Mouse (Mus musculus) megakaryocyte-erythroid progenitor cell, adult 5 weeks (primary cell): Measurements from ENCODE around the gene Rhox3e. TPM values are rescaled to one million over a fixed set of nuclear protein-coding genes. Genes with fewer than 3 reads are reported as not detected.

Source experiments
- polyA plus RNA-seq: library from polyadenylated mRNA; stranded (reverse); fragments of >175 nt; gene quantifications from 2 replicates; pipeline ENCODE4 v1.2.3, GENCODE M21; 2012

The Rhox3e gene
- not detected in 2 replicates for polyA plus RNA-seq

DNA sequence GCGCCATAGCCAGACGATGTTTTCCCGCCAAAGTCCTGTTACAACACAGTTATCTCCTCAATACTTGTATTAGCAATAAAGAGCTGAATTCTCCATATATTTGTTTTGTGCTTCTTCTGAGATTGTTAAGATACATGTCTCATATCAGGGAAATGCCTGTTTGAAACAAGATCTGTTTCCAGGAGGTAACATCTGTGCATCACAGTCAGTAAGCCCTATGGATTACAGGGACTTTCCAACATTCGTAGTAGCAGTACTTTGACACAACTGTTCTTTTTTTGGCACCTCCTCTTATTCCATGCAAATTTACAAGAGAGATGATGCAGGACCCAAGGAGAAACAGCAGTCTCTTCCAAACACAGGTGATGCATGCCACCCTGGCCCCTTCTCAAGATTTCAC lies at the start of gene Rhox3e:
Gene Rhox3e (plus strand): TSS at position 301 of the 400 bp plus-strand sequence.

GRCm38 (mm10) chrX:37514059-37514458 lies 27.8 kb upstream of the Rhox3e start, which contains the start of gene Rhox4d:
Gene Rhox4d, plus strand, starts transcription at chrX:37514359.

DNA sequence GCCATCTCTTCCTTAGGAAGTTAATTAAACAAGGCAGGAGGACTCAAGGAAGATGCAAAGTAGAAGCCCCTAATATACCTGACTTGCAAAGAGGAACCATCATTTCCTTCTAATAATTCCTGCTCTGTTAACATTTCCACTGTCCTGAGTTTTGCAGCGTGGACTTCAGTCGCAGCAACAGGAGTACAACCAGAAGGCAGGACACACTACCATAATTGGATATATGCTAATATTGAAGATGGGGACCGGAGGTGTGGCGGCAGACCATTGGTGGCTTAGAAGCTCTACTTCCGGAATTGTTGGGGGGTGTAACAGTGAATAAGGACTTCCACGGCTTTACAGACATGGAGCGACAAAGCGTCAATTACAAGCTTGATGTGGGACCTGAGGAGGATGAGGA lies 11.7 kb upstream of the Rhox3e start, which contains the start of gene Rhox2e:
Gene Rhox2e (plus strand): TSS at position 301 of the 400 bp plus-strand sequence.

GRCm38 (mm10) chrX:37557112-37557511 lies 15.3 kb downstream of the Rhox3e start, which contains the start of gene Rhox4e:
Gene Rhox4e, plus strand, starts transcription at chrX:37557412.

DNA sequence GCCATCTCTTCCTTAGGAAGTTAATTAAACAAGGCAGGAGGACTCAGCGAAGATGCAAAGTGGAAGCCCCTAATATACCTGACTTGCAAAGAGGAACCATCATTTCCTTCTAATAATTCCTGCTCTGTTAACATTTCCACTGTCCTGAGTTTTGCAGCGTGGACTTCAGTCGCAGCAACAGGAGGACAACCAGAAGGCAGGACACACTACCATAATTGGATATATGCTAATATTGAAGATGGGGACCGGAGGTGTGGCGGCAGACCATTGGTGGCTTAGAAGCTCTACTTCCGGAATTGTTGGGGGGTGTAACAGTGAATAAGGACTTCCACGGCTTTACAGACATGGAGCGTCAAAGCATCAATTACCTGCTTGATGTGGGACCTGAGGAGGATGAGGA lies 29.3 kb downstream of the Rhox3e start, which contains the start of gene Rhox2f:
Gene Rhox2f (plus strand): TSS at position 301 of the 400 bp plus-strand sequence.

DNA sequence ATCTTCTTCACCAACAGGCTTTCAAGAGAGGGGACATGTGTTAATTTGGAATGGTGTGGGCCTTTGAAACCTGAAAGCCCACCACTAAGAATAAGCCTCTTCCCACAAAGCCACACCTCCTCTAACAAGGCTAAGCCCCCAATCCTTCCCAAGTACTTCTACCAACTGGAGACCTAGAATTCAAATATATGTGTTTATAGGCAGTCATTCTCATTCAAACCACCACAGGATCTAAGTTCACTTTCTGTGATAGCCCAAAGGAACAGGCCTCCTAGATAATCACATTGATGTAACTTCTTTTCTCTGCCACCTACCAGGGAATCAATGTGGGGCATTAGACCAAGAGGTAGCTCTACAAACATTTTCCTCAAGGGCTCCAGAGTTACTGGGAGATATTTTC lies 38.9 kb downstream of the Rhox3e start, which contains the start of gene Rhox3f:
Gene Rhox3f (plus strand): TSS at position 301 of the 400 bp plus-strand sequence.

Other genes starting within 250 kb of the Rhox3e start
- not detected in 2 replicates for gene Rhox3a2, start 162.0 kb upstream of the Rhox3e start, polyA plus RNA-seq
- not detected in 2 replicates for gene Rhox4a2, start 151.2 kb upstream of the Rhox3e start, polyA plus RNA-seq
- gene Rhox2b, start 130.0 kb upstream of the Rhox3e start, polyA plus RNA-seq: not detected in 2 replicates
- not detected in 2 replicates for gene Rhox4b, start 109.5 kb upstream of the Rhox3e start, polyA plus RNA-seq
- gene Rhox2c, start 88.3 kb upstream of the Rhox3e start, polyA plus RNA-seq: not detected in 2 replicates
- gene Rhox3c, start 83.4 kb upstream of the Rhox3e start, polyA plus RNA-seq: not detected in 2 replicates
- gene Rhox4c, start 61.7 kb upstream of the Rhox3e start, polyA plus RNA-seq: not detected in 2 replicates
- gene Rhox2d, start 48.6 kb upstream of the Rhox3e start, polyA plus RNA-seq: not detected in 2 replicates
- not detected in 2 replicates for gene Rhox4d, start 27.7 kb upstream of the Rhox3e start, polyA plus RNA-seq
- gene Rhox2e, start 11.6 kb upstream of the Rhox3e start, polyA plus RNA-seq: not detected in 2 replicates
- gene Rhox4e, start 15.4 kb downstream of the Rhox3e start, polyA plus RNA-seq: not detected in 2 replicates
- gene Rhox2f, start 29.4 kb downstream of the Rhox3e start, polyA plus RNA-seq: not detected in 2 replicates
- not detected in 2 replicates for gene Rhox3f, start 39.0 kb downstream of the Rhox3e start, polyA plus RNA-seq
- gene Rhox4f, start 65.7 kb downstream of the Rhox3e start, polyA plus RNA-seq: not detected in 2 replicates
- not detected in 2 replicates for gene Rhox3g, start 86.6 kb downstream of the Rhox3e start, polyA plus RNA-seq
- not detected in 2 replicates for gene Rhox2g, start 101.5 kb downstream of the Rhox3e start, polyA plus RNA-seq
- not detected in 2 replicates for gene Rhox4g, start 109.3 kb downstream of the Rhox3e start, polyA plus RNA-seq
- not detected in 2 replicates for gene Rhox3h, start 126.7 kb downstream of the Rhox3e start, polyA plus RNA-seq
- gene Rhox2h, start 131.3 kb downstream of the Rhox3e start, polyA plus RNA-seq: not detected in 2 replicates